Mouse (Mus musculus): ENCODE measurements around the gene Caly. TPM values are rescaled to one million over a fixed set of nuclear protein-coding genes. Genes with fewer than 3 reads are reported as not detected.
A peak's percentile ranks its signal among the peaks of the same experiment; 100 is the strongest.

Caly gene
- polyA plus RNA-seq, 1 experiment from 2014 or later = 7.2 TPM

- peaks cover 97% of the 10 kb centered on the region for H3K27me3 ChIP-seq (ENCODE audit: insufficient read depth, poor library complexity, severe bottlenecking)
- H3K4me3 ChIP-seq = peak within 1 kb of the TSS; percentile 65
- peak within 1 kb of the TSS; percentile 86 for H3K27ac ChIP-seq
- H3K36me3 ChIP-seq = peaks cover 15% of the 10 kb centered on the region; the same call in 1 of the 2 replicates
- no peaks in the 10 kb centered on the region for H3K9me3 ChIP-seq
- under 1% methylated on average over 56 of the region's 56 CpGs for WGBS
- DNase-seq (ENCODE audit: low spot score) = peak; percentile 58
- peaks cover 51% of the 10 kb centered on the region for H3K4me1 ChIP-seq (replicated peaks)
Measured at GRCm38 (mm10) chr7:140048361-140049114, 33.8 kb downstream of the Caly start, which contains the start of gene Msx3. Gene Msx3, minus strand, starts transcription at chr7:140049089.

GRCm38 (mm10) chr7:140047811-140048311, 34.5 kb downstream of the Caly start:
- Histone ChIP-seq H3K27ac (peak overlapping the region; percentile 86), H3K27me3 (ENCODE audit: insufficient read depth, poor library complexity, severe bottlenecking) (peaks cover 90% of the 10 kb centered on the region)

GRCm38 (mm10) chr7:140045546-140045945, 36.8 kb downstream of the Caly start:
- peaks cover 38% of the 10 kb centered on the region for H3K4me1 ChIP-seq (replicated peaks)
- no peak for DNase-seq (ENCODE audit: low spot score)
- WGBS = 82% methylated on average over 4 of the region's 4 CpGs
- H3K27ac ChIP-seq = no peak overlapping the region
- H3K9me3 ChIP-seq = no peaks in the 10 kb centered on the region
- H3K4me3 ChIP-seq = peak overlapping the region; percentile 65
- H3K27me3 ChIP-seq (ENCODE audit: insufficient read depth, poor library complexity, severe bottlenecking) = peaks cover 67% of the 10 kb centered on the region
- peaks cover 24% of the 10 kb centered on the region for H3K36me3 ChIP-seq

More at GRCm38 (mm10) chr7:140047811-140048311, 34.5 kb downstream of the Caly start:
- no peaks in the 10 kb centered on the region for H3K9me3 ChIP-seq
- DNase-seq (ENCODE audit: low spot score) = peak; percentile 65
- peak overlapping the region; percentile 65 for H3K4me3 ChIP-seq
- peaks cover 51% of the 10 kb centered on the region for H3K4me1 ChIP-seq (replicated peaks)
- under 1% methylated on average over 33 of the region's 33 CpGs for WGBS
- H3K36me3 ChIP-seq = peaks cover 15% of the 10 kb centered on the region; the same call in 1 of the 2 replicates

GRCm38 (mm10) chr7:140042728-140043127, 39.6 kb downstream of the Caly start:
- Histone ChIP-seq H3K27me3 (ENCODE audit: insufficient read depth, poor library complexity, severe bottlenecking) (peaks cover 39% of the 10 kb centered on the region), H3K4me1 (replicated peaks) (peaks cover 12% of the 10 kb centered on the region), H3K36me3 (peaks cover 47% of the 10 kb centered on the region), H3K27ac (no peak overlapping the region), H3K9me3 (no peaks in the 10 kb centered on the region), H3K4me3 (no peak overlapping the region)
- WGBS = 70% methylated on average over 3 of the region's 3 CpGs
- no peak for DNase-seq (ENCODE audit: low spot score)

GRCm38 (mm10) chr7:140037171-140037555, 45.2 kb downstream of the Caly start:
- Histone ChIP-seq H3K4me1 (replicated peaks) (peaks cover 26% of the 10 kb centered on the region), H3K9me3 (no peaks in the 10 kb centered on the region), H3K36me3 (peaks cover 58% of the 10 kb centered on the region), H3K27me3 (ENCODE audit: insufficient read depth, poor library complexity, severe bottlenecking) (no peaks in the 10 kb centered on the region), H3K4me3 (peak overlapping the region; percentile 83), H3K27ac (peak overlapping the region; percentile 96)
- DNase-seq (ENCODE audit: low spot score) = no peak
- 61% methylated on average over 3 of the region's 3 CpGs for WGBS

- H3K27me3 ChIP-seq (ENCODE audit: insufficient read depth, poor library complexity, severe bottlenecking) = no peaks in the 10 kb centered on the region
- H3K4me3 ChIP-seq = peak within 1 kb of the TSS; percentile 83
- WGBS = 1% methylated on average over 69 of the region's 69 CpGs
- peaks cover 64% of the 10 kb centered on the region for H3K36me3 ChIP-seq
- peaks cover 26% of the 10 kb centered on the region for H3K4me1 ChIP-seq (replicated peaks)
- peak within 1 kb of the TSS; percentile 96 for H3K27ac ChIP-seq
- peak; percentile 97 for DNase-seq (ENCODE audit: low spot score)
- H3K9me3 ChIP-seq = no peaks in the 10 kb centered on the region
Measured at GRCm38 (mm10) chr7:140036281-140037170, 45.8 kb downstream of the Caly start, which contains the start of the genes Zfp511 and Tubgcp2. Gene Zfp511, plus strand, starts transcription at chr7:140036391. Gene Tubgcp2, minus strand, starts transcription at chr7:140036669.

GRCm38 (mm10) chr7:140035456-140035855, 46.9 kb downstream of the Caly start:
- Histone ChIP-seq H3K4me1 (replicated peaks) (peaks cover 26% of the 10 kb centered on the region), H3K36me3 (peaks cover 64% of the 10 kb centered on the region), H3K4me3 (peak overlapping the region; percentile 83), H3K9me3 (no peaks in the 10 kb centered on the region), H3K27ac (peak overlapping the region; percentile 96), H3K27me3 (ENCODE audit: insufficient read depth, poor library complexity, severe bottlenecking) (no peaks in the 10 kb centered on the region)
- WGBS = 27% methylated on average over 7 of the region's 7 CpGs
- no peak for DNase-seq (ENCODE audit: low spot score)

GRCm38 (mm10) chr7:140033386-140033785, 49.0 kb downstream of the Caly start:
- DNase-seq (ENCODE audit: low spot score) = no peak
- H3K36me3 ChIP-seq = peaks cover 65% of the 10 kb centered on the region
- H3K27ac ChIP-seq = no peak overlapping the region
- no peaks in the 10 kb centered on the region for H3K9me3 ChIP-seq
- no peaks in the 10 kb centered on the region for H3K27me3 ChIP-seq (ENCODE audit: insufficient read depth, poor library complexity, severe bottlenecking)
- WGBS = 96% methylated on average over 9 of the region's 9 CpGs
- H3K4me1 ChIP-seq (replicated peaks) = peaks cover 26% of the 10 kb centered on the region
- H3K4me3 ChIP-seq = no peak overlapping the region

- Histone ChIP-seq H3K4me1 (replicated peaks) (peaks cover 24% of the 10 kb centered on the region), H3K9me3 (peaks cover 3% of the 10 kb centered on the region; the same call in 1 of the 2 replicates), H3K27me3 (ENCODE audit: insufficient read depth, poor library complexity, severe bottlenecking) (no peaks in the 10 kb centered on the region), H3K36me3 (peaks cover 70% of the 10 kb centered on the region), H3K27ac (no peak overlapping the region), H3K4me3 (no peak overlapping the region)
- no peak for DNase-seq (ENCODE audit: low spot score)
- WGBS = 95% methylated on average over 10 of the region's 10 CpGs
Measured at GRCm38 (mm10) chr7:140032366-140032765, 50.0 kb downstream of the Caly start.

- no peak for DNase-seq (ENCODE audit: low spot score)
- Histone ChIP-seq H3K27me3 (ENCODE audit: insufficient read depth, poor library complexity, severe bottlenecking) (no peaks in the 10 kb centered on the region), H3K27ac (no peak overlapping the region), H3K4me1 (replicated peaks) (peaks cover 18% of the 10 kb centered on the region), H3K36me3 (peaks cover 70% of the 10 kb centered on the region), H3K9me3 (peaks cover 3% of the 10 kb centered on the region; the same call in 1 of the 2 replicates), H3K4me3 (no peak overlapping the region)
- 93% methylated on average over 12 of the region's 12 CpGs for WGBS
Measured at GRCm38 (mm10) chr7:140031771-140032170, 50.6 kb downstream of the Caly start.

All from hindbrain, embryonic 10.5 days (tissue).